Mouse (Mus musculus): Measurements from ENCODE around the gene Tnfaip3. TPM values are rescaled to one million over a fixed set of nuclear protein-coding genes. Genes with fewer than 3 reads are reported as not detected.

Gene Tnfaip3
- total RNA-seq, 2 experiments from 2014 or later = 5.2 to 7.0 TPM

DNA sequence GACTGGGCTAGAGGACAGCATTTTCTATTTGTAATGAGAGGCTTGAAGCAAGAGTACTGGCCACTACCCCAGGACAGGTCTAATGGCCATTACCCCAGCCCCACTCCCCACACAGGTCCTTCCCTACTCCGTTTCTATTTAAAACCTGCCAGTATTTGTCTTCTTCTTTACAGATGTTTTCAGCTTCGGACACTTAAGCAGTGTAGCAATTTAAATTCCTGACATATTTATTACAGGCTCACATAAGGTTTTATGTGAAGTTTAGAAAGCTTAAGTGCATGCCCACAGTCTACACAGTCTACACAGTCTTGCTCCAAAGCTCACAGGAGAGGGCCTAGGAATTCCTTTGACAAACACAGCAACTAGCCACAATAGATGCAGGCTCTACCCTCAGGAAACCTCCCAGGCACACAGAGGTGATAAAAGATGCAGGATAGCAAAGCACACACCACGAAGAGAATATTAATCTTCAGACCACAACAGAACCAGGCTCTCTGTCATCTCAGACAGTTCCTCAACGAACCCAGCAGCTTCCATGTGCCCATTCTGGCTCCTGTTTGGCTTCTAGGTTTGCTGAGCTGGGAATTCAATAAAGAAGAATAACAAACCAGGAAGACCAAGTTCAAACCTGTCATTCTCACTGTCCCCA is 1.5 kb upstream of the Tnfaip3 start:
- no peak for DNase-seq
- intact Hi-C loops (cut with DNase I) = no loop called here

DNA sequence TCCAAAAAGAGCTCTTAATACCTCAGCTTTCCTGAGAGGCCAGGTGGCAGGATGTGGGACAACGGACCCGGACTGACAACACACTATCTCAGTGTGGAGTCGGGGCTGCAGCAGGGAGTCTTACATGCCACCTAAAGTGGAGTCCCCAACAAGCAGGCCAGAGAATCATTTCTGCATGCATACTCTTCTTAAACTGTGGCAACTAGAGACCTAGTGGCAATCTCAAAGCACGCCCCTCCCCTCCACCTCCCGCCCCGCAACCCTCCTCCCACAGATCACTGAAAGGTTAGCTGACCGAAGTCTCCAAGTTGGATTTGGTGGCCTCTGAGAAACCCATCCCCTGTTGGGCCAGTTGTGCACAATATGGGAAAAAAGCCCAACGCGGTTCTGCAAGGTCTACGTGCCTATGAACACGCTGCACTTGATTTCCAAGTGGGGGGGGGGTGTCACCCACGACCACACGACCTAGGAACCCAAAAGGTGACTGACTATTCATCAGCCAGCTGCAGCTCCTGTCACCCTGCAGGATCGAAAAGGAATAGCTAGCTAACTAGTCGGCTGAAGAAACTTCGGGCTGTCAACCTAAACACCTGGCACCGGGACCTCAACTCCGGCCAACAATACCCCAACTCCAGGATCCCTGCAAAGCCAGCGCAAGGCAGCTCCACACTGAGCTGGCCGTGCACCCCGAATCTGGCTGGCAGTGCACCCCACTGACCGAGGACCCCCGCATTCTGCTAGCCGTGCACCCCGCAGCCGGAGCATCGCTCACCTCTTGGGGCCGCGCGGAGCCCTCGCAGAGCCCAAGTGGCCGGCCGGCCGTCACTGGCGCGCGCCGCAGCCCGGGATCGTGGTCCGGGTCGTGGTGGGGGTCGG is 838 bp downstream of the Tnfaip3 start:
- no peak for DNase-seq

DNA sequence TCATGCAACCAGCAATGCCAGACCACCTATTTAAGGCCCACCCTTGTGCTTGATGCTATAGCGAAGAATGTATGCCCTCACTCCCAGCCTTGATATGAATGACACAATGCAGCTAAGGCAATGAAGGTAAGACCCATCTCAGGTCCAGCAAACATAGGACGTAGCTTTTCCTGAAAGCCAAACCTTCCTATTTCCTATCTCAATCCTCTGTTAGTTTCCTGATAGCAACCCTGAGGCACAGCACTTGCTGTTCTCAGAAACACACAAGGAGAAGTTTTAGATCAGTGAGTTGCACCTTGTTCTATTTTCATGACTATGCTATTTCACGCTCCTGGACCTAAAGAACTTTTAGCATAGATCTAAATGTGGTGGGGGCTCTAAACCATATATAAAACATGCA is 2.1 kb downstream of the Tnfaip3 start:
- intact Hi-C loops (cut with DNase I) = no loop called here

More for the DNA sequence above, 838 bp downstream of the Tnfaip3 start:
- intact Hi-C loops (cut with DNase I) = loop anchor here (2.0 kb wide), 1 partner anchor 172 kb away; no protein-coding TSS in a partner anchor

DNA sequence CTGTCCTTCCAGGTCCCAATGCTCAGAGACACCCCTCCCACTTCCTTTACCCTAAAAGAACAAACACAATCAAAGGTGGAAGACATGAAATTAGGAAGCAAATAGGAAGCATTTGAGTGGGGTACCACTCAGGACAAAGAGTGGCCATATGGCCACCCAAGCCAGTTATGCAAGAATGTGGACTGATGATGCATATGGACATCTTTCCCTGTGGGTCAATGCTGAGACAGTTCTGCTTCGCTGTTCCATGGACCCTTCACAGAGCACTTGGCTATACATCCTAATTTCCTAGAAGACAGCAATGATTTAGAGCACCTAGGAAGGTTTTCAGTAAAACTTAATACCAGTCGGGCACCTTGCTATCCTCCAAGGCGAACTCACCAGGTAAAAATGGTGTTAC is 2.8 kb downstream of the Tnfaip3 start:
- DNase-seq = no peak
- intact Hi-C loops (cut with DNase I) = no loop called here

More for the DNA sequence above, 2.1 kb downstream of the Tnfaip3 start:
- DNase-seq = no peak

DNA sequence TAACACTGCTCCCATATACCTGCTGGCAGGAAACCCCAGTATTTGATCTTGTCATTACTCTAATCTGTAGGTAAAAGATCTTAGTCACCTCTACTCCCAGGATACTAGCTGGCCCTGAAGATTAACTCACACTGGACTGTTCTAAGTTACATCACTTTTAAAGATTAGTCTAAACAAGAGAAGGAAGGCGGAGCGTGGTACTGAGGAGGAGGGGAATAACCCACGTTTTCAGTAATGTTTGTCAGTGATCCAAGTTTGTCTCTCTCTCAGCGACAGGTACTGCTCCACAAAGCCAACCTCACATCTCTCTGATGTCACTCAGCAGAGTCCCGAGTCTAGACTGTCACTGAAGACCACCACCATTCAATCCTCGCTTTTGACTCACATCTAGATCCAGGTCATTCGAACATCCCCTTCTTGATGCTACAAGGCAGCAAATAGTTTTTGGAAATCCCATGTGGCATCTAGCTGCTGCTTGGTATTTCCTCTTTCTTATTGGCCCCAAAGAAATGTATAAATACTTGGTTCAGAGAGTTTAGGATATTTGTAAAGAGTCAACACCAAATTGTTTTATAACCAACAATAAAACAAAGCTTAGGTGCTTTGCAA is 3.5 kb downstream of the Tnfaip3 start:
- no peak for DNase-seq
- intact Hi-C loops (cut with DNase I) = no loop called here

DNA sequence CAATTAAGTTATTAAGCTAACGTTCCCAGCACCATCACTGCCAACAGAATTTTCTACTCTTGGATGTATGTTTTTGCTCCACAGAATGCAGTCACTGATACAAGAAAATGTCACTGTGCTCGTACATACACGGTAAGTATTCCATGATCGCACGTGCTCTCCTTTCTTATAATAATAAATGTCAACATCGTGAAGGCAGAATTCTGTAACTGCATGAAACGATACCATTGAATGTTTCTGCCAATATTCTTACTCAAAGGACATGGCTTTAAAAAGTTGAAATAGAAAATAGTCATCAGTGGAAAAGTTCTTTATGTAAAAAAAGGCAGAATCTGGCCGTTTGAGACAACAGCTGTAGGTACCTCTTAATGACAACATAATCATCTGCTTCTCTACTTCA is 5.0 kb downstream of the Tnfaip3 start:
- DNase-seq = no peak
- intact Hi-C loops (cut with DNase I) = no loop called here

DNA sequence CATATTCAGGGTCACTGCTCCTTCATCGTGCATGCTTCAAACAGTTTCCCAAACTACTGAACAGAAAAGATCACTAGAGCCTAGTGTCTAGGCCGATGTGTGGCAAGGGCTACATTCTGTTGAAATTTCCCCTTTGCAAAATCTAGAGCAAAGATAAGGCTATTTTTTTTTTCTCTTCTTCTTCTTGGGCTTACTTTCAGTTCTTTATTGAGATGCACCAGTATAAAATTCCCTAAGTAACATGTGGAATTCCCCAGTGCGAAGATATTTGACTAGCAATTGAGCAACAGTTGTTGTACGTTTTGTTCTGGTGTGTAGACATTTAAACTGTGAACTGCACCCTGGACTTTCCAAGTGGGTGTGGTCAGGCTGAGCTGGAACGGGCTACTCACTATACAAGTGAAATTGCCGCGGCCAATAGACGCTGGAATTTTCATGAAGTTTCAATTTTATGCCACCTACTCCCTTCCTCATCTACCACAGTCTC is 6.2 kb downstream of the Tnfaip3 start:
- DNase-seq = no peak
- intact Hi-C loops (cut with DNase I) = no loop called here

DNA sequence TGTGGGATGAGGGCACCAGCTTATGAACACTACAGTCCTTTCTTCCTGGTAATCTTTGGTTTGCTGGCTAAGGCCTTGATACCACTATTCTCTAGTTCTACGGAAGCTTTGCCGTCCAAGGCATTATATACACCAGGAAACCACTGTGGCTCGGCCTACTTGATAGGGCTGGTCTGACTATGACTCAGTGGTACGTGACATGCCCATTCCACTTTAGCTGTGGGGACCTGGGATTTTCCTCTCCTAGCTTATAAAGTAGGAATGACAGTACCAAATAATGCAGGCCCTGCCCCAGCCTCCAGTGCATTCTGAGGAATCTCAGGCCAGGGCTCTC is 6.9 kb downstream of the Tnfaip3 start:
- intact Hi-C loops (cut with DNase I) = no loop called here
- DNase-seq = no peak

DNA sequence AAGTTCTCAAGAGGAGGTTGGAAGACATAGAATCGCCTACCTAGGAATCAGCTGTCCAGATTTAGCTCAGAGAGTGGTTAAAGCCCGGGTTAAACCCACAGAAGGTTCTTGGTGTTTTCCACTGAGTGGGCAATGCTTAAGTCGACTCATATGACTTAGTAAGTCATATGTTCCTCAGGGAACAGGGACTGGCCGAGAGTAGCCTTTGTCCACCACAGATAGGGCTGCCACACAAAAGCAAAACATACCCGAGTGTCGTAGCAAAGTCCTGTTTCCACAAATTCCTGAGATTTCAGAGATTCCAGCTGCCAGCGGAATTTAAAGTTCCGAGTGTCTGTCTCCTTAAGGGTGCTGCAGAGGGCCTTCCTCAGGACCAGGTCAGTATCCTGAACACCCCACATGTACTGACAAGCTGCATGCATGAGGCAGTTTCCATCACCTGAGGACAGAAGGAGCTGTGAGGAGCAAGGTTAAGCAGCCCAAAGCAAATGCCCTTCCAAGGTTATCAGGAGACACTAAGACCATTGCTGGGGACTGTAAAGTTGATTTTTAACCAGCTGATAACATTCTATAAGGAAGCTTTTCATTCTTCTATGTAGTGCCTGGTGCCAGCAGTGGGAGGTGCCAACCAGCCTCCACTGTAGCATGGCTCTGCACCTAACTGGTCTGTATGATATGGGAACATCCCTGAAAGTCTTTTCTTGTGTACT is 7.4 kb downstream of the Tnfaip3 start:
- DNase-seq = no peak
- intact Hi-C loops (cut with DNase I) = no loop called here

DNA sequence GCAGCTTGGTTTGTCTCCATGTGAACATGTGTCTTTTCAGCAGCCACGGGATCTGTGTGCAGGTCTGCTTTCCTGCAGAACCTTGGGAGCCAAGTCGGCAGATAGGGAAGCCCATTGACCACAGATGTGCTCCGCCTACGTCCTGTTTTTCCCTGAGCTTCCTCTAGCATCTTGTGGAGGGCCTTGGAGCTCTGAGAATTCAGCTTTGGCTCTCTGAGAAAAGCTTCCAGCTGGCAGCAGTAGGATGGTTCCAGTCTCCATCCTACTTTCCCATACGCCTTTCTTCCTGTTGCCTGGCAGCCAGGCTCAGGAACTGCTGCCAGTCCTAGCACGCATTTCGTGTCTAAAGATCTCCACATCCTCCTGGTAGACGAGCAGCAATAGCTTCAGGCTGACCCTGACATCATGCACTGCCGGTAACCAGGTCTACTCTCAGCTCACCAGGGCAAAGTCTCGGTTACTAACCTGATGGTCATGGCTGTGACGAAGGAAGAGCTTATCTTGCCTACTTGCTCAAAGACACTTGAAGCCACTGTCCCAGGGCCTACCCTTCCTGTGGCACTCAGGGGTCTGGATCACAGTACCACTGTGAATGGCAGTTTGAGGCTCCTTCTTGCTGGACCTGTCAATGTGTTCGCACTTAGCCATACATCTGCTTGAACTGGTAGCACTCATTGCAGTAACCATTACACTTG is 13.2 kb downstream of the Tnfaip3 start:
- DNase-seq = no peak
- intact Hi-C loops (cut with DNase I) = no loop called here

DNA sequence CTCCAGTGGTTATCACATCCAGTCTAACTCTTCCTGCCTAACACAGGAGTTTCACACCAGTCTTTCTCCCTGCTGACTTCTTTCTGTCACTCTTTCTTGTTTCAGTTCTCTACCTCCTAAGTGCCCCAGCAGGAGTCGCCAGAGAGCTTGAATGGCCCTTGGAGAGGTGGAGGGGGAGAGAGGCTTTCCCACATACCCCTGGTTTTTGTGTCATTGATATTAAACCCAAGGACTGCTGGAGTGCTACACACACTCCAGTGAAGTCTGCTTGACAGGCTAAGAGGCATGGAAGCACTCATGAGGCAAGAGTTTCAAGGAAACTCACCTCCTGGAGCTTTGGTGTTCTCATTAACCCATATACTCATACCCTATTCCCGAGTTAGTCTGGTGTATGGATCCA is 16.0 kb downstream of the Tnfaip3 start:
- DNase-seq = no peak
- intact Hi-C loops (cut with DNase I) = no loop called here

DNA sequence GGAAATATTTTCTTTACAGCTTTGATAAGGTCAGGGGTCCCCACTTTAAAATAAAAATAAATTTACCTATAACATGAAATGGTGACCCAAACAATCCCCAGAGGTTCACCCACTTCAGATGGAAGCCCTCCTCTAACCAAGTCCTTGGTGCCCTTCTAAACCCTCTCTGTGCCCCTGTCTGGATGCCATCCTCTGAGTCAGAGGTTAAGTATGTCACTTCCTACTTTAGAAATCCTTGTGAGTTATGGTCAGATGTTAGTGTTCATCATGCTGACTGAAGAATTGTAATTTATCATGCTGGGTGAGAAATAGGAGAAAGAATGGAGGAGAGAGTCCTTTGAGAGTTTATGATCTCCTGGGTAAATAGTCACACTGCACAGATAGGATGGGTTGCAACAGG is 19.1 kb downstream of the Tnfaip3 start:
- intact Hi-C loops (cut with DNase I) = no loop called here
- DNase-seq = no peak

DNA sequence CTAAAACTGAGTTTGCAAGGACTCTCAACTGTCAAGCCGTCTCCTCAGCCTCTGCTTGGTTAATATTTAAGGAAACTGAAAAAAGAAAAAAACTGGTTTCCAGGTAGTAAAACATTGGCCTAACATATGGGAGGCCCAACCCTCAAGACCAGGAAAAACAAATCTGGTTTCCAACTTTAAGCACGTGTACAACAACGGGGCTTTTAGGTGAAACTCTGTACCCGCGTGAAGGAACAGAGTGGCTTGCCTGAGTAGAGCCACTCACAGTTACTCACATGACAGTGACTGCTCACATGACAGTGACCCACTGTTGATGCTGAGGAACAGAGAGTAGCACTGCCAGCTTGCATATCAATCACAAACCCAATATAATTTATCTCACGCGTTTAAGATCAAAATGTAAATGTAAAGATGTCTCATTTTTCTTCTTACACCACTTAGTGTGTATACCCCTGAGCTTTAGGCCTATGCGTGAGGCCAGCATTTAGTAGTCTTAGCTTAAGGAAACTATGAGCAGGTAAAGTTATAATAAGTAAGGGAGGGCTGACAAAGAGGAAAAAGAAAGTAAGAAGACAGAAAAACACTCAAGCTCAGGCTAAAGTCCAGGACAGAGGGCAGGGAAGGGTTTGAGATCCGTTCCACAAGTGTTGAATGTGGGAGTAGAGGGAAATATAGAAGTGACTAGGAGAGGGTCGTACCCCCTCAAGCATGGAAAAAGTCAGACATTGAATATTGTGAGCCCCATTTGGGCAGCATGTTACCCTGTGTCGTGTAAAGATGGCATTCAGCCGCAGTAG is 19.8 kb downstream of the Tnfaip3 start:
- DNase-seq = no peak

DNA sequence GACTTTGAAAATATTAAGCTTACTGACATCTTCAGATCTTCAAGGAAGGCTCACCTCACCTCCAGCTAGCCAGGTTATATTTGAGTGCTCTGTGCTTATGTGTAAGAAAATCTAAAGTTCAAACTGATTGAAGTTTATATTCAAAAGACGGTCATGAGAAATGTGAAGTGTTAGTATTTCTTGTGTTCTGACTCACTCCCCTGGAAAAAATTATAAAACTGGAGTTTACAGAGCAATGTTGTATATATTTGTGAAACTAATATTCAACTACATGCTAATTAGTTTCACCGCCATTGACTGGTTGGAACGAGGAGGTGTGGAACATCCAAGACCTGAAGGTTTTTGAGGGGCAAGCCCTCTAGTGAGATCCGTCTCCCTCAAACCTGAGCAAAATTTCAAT is 22.5 kb downstream of the Tnfaip3 start:
- intact Hi-C loops (cut with DNase I) = no loop called here
- DNase-seq = no peak

More for the DNA sequence above, 19.8 kb downstream of the Tnfaip3 start:
- intact Hi-C loops (cut with DNase I) = no loop called here

DNA sequence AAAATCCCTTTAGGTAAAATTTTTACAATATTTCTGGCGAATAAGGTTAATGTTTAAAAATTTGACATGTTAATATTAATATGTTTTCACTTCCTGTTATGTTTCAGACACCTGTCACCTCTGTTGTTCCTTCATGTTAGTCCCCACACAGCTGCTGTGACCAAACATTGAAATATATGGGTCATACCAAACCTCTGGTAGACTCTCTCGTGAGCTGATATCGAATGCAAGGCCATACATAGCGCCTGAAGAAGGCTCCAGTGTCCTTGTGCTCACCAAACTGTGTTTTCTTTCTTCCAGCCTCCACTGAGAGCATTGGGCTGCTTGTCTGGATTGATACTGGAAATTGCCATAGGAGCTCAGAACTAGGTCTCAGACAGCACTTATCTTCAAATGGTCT is 24.4 kb downstream of the Tnfaip3 start:
- no peak for DNase-seq
- intact Hi-C loops (cut with DNase I) = no loop called here

DNA sequence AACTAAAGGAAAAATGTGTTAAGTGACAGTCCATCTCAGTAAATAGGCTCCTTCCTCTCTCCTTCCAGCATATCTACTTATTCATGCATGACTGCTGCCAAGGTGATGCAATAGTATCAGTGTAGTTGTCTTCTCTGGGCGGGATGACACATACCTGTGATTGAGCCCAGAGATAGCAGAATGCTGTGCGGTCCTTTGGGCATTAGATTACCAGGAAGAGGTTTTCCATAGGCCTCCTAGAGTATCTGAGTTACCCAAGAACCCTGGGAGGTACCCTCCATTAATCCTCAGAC is 27.6 kb downstream of the Tnfaip3 start:
- intact Hi-C loops (cut with DNase I) = no loop called here
- no peak for DNase-seq

DNA sequence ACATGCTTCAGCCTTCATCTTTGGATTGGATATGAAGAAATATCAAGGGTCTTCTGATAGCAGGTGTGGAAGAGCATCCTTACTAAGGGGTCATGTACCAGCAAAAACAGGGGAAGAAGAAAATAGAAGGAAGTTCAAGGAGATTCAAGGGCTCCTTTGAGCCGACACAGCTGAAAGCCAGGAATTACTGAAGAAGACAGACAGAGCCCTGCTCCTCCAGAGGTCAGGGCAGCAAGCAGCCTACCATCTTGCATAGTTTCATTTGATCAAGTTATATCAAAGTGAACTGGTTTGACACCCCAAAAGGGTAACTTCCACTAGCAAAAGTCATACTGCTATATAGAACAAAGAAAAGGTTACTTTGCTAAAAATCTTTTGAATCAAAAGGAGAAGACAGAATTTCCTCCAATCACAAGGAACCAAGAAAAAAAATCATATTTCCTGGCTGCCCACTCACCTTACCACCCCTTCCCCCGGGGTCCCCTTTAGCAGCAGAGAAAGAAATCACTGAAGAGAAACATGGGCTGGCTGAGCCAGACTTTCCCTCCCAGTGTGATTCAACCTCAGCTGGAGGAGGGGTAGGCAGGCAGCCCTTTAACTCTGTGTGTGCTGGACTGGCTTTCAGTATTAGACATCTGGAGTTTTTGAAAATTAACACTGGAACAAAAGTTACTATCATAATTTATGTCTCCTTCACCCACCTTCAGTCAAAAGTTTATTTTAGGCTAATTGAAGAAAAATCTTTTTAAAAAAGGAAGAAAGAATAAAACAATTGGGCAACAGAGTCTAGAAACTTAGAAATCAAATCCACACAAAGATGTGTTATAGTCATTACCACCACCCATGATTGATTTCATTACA is 28.2 kb downstream of the Tnfaip3 start:
- DNase-seq = no peak
- intact Hi-C loops (cut with DNase I) = no loop called here

DNA sequence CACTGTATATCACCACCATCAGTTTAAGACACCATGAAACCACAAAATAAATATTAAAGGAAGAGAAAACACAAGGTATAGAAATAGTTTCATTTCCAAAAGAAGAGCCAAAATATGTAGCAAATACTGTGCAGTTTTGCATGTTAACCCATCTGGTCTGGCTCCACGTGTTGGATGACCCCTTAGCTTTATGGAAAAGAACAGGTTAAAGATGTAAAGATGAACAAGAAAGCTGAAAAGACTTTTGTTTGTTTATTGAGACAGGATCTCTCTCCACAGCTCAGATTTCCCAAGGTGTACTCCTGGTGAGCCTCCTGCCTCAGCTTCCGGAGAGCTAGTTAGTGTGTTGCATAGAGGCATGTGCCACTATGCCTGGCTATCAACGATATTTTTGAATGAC is 29.9 kb downstream of the Tnfaip3 start:
- intact Hi-C loops (cut with DNase I) = no loop called here
- no peak for DNase-seq

DNA sequence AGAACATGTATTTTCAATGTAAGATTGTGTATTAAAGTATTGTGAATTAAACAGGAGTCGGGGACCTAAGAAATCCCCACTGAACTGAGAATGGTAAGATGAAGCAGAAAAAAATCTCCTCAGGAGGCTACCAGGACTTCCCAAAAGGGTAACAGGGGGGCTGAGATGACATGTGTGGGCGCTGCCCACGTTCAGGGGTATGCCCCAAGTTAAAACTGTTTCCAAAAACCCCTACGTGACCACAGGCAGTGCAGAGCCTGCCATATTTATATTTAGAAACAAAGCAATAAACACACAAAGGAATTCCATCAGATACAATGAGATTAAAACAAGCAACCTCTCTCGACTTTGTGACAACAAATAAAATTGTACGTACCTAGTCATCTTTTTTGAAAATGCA is 31.9 kb downstream of the Tnfaip3 start:
- DNase-seq = no peak
- intact Hi-C loops (cut with DNase I) = no loop called here
